Mouse (Mus musculus) left cerebral cortex, postnatal 25 days (tissue): ENCODE measurements at regions not wholly inside any gene's neighbourhood (a gene's known extent, or its start where the extent isn't known, plus 50 kb on each side); places are given as distances from the start of the nearest gene placed in this dataset.

ENCODE experiments used
- DNase-seq, 2 experiments: peaks; one replicate each; pipeline ENCODE4 v3.0.0; 2022; ENCODE audit warnings: low spot score in 2 of 2, mixed read lengths in 1 of 2
- intact Hi-C: fragments of 180-260 bp; cut with DNase I; formaldehyde crosslinking; loops from one replicate; pipeline ENCODE4 v1.15.1; 2025

GRCm38 (mm10) chr10:117896911-117897643 lies 51.2 kb upstream of the Rap1b start:
- intact Hi-C loops = no loop called here
- no peak for DNase-seq

DNA sequence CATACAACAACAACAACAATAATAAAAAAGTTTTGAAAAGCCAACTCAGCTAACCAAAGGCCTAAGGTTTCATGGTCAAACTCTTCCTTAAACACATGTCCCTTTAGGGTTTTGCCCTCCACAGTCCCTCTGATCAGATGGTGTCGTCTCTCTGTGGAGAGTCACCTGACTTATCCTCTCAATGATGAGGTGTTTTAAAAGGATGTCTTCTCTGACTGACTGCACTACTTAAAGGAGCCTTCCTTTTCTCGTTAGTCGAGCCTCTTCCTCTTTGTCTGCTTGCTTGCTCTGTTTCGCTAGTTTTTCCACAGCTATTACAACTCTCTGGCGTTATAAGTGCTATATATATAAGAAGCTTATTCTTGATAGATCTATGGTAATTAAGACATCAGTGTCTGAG lies 51.9 kb upstream of the Rap1b start:
- DNase-seq = no peak
- intact Hi-C loops = no loop called here

DNA sequence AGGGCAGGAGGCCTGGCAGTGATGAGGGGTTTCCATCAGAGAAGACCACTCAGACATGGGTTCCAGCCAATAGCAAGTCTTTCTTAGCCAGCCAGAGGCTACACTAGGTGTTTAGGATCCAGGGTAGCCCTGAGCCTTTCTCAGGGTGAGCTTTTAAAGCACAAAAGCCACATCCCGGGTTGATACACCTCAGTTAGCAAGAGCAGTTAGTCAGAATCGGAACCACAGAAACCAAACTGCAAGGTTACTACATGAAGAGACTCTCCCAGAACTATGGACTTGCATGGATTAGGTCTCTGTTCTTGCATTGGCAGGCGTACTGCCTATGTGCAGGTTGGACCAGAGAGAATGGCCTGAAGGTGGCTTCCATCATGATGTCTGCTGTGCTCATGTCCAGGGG lies 52.6 kb upstream of the Rap1b start:
- DNase-seq = no peak
- intact Hi-C loops = no loop called here

DNA sequence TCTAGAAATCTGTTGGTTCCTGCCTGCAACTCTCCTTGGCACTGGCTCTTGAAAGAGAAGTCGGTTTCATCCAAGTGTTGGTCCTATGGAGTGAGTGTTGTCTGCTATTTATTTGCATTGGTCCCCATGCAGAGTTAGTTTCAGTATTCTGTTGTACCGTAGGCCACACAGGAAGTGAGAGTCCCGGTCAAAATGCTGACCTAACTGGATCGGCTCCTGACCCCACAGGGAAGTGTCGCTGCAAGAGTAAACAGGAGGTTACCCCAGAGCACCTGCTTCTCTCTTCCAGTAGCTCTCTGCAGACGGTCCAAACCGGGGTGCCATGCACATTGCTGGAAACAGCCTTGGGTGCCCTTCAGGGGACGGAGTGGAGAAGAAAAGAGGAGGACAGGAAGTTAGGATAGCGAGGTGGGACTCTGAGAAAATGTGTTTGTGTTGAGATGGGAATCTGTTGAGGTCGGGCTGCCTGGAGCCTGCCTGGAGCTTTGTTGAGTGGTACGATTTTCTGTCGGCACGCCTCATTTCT lies 53.6 kb upstream of the Rap1b start:
- peak in 1 of 2 experiments; percentile 31 for DNase-seq
- intact Hi-C loops = no loop called here

GRCm38 (mm10) chr10:117905666-117906266 lies 59.9 kb upstream of the Rap1b start:
- peak; percentile 18 to 68 for DNase-seq
- intact Hi-C loops = loop anchor here (1.0 to 5.0 kb wide), 3 partner anchors 60 to 197 kb away; no protein-coding TSS in a partner anchor

DNA sequence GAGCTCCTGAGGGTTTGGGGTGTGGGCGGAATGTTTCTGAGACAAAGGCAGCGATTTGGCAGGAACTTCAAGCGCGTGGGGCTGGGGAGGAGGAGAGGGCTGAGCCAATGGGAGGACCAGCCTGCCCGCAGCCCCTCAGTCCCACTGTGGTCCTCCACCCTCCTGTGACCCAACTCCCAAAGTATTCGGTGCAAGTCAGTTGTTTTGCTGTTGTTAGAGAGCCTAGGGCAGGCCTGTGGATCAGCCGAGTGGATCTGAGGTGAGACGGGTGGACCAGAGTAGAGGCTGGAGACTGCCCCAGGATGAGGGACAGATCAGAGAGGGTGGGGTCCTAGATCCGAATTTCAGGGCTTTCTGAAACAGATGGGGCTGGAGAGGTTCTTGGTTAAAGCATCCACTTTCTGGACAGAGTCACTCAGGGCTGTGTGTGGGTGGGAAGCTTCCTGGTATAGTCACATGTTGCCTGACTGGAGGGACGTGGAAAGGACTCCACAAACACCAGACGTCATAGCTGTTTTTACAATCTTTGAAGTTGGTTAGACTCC lies 60.5 kb upstream of the Rap1b start:
- peak; percentile 73 to 92 for DNase-seq
- intact Hi-C loops = loop anchor here (1.0 to 5.0 kb wide), 3 partner anchors 61 to 196 kb away; no protein-coding TSS in a partner anchor

GRCm38 (mm10) chr10:117908079-117908675 lies 62.3 kb upstream of the Rap1b start:
- intact Hi-C loops = loop anchor here (5.0 kb wide), 2 partner anchors 74 to 194 kb away; no protein-coding TSS in a partner anchor
- DNase-seq = no peak

DNA sequence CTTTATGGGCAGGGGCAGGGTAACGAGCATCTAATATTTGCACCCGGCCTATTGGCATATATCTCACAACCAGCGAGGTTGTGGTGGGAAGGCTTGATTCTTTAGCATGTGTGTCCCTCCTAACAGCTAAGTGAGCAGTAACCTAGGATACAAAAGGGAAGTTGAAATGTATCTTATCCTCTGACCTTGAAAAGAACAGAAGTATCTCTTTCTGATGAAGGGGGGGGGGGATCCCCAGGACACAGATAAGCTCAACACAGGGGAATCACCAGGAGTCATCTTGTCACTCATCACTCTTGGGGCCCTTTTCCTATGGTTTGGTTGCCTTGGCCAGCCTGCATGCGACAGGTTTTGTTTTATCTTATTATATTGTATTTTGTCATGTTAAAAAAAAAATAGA lies 63.3 kb upstream of the Rap1b start:
- no peak for DNase-seq
- intact Hi-C loops = loop anchor here (5.0 kb wide), 2 partner anchors 73 to 193 kb away; no protein-coding TSS in a partner anchor

- no peak for DNase-seq
- intact Hi-C loops = loop anchor here (5.0 kb wide), 2 partner anchors 72 to 192 kb away; no protein-coding TSS in a partner anchor
These were observed 64.0 kb upstream of the Rap1b start for GRCm38 (mm10) chr10:117909811-117910239.

- intact Hi-C loops = no loop called here
- DNase-seq = no peak
These were observed 64.6 kb upstream of the Rap1b start for GRCm38 (mm10) chr10:117910426-117910825.

DNA sequence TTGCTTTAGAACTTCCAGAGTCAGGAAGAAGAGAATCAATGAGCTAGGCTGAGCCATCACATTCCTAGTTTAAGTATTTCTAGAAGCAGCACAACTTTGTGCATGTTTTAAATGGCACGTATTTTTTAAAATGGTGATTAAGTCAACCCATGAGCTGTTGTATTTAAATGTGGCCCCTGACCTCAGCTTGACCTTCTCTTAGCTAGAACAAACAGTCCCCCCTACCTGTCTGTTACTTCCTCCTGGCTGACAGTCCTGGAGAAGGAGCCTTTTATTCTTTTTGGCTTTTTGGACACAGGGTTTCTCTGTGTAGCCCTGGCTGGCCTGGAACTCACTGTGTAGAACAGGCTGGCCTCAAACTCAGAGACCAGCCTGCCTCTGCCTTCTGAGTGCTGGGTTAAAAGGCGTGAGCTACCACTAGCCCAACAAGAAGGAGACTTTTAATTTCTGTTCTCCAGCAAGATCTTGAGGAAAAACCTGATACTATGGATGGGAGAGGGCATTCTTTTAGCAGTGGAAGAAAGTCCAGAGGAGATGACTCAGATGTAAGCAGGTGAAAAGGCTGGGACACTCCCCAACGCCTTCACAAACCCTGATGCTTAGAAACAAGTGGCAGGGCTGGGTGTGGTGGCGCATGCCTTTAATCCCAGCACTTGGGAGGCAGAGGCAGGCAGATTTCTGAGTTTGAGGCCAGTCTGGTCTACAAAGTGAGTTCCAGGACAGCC lies 69.3 kb upstream of the Rap1b start:
- intact Hi-C loops = no loop called here
- DNase-seq = no peak

DNA sequence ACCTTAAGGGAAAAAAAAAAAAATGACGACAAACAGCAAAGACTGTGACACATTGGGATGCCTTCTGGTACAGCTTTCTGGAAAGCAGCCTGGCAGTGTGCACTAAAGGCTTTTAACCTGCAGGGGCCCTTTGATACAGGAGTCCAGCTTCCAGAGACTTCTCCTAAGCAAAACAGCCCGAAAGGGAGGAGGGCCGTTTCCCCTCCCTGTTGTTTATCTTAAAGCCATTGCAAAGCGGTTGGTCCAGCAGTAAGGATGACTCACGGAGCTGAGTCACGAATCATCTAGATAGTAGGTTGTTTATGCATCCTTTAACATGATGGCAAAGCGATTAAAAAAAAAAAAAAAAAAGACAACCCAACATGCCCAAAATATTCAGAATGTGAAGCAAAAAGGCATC lies 70.4 kb upstream of the Rap1b start:
- peak in 1 of 2 experiments; percentile 57 for DNase-seq
- intact Hi-C loops = no loop called here

DNA sequence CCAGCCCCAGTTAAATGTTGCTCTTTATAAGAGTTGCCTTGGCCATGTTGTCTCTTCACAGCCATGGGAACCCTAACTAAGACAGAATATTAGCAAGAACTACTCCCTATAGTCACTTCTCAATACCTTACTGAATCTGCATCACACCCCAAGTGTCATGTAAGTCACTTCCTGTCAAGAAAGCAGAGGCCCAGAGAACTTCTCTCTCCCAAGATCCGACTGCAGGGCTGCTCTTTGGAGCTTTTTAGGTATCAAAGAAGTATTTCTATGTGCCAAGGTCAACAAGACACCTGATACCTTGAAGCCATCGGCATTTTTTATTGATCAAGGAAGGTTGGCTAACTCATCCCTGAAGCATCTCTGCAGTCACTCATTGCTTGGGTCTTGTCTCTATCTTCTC lies 72.0 kb upstream of the Rap1b start:
- DNase-seq = no peak
- intact Hi-C loops = no loop called here

DNA sequence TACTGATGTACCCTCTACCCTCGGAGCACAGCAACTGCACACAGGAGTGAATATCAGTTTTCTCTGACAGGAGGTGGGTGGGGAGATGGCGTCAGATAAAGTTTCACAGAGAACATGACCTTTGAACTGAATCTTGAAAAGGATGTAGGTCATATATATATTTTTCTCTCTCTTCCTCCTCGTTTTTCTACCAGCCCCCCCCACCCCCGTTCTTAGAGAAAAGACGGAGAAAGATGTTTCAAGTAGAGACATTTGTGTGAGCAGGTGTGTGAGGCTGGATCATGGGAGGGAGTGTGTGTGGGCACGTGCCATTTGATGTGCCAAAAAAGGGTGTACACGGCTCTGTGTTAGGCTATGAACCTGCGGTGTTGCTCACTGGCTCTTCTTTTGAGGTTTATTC lies 72.8 kb upstream of the Rap1b start:
- no peak for DNase-seq
- intact Hi-C loops = no loop called here

- no peak for DNase-seq
- intact Hi-C loops = no loop called here
These were observed 73.5 kb upstream of the Rap1b start for GRCm38 (mm10) chr10:117919186-117919941.

GRCm38 (mm10) chr10:117925186-117925585 lies 79.4 kb upstream of the Rap1b start:
- no peak for DNase-seq
- intact Hi-C loops = no loop called here

- intact Hi-C loops = no loop called here
- DNase-seq = no peak
These were observed 80.0 kb upstream of the Rap1b start for GRCm38 (mm10) chr10:117925611-117926555.

DNA sequence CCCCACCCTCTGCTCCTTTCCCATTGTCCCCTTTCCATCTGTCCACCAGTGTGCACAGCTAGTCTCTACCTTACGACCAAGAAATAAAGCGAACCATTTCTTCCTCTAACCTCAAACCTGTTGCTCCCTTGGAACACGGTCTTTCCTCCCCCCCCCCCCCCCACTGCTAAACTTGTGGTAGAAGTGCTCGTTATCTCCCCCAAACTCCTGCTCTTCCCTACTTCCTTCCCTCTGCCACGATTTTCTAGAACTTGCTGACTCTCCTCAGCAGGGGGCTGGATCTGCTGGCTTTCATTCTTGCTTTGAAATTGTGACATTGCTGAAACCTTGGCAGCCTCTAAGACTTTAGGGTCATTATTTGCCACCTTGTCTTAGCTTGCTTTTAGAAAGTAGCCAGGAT lies 83.2 kb upstream of the Rap1b start:
- intact Hi-C loops = no loop called here
- no peak for DNase-seq
